Mouse (Mus musculus) T-helper 2 cell (primary cell): ENCODE results near the gene Il4.

Source experiments
- in situ Hi-C: fragments of 300-600 bp; cut with MboI, MseI; formaldehyde crosslinking; loops from one replicate; pipeline ENCODE4 v1.15.1; 2025; ENCODE audit warnings: high pct_unique_total_duplicates

Il4 gene

DNA sequence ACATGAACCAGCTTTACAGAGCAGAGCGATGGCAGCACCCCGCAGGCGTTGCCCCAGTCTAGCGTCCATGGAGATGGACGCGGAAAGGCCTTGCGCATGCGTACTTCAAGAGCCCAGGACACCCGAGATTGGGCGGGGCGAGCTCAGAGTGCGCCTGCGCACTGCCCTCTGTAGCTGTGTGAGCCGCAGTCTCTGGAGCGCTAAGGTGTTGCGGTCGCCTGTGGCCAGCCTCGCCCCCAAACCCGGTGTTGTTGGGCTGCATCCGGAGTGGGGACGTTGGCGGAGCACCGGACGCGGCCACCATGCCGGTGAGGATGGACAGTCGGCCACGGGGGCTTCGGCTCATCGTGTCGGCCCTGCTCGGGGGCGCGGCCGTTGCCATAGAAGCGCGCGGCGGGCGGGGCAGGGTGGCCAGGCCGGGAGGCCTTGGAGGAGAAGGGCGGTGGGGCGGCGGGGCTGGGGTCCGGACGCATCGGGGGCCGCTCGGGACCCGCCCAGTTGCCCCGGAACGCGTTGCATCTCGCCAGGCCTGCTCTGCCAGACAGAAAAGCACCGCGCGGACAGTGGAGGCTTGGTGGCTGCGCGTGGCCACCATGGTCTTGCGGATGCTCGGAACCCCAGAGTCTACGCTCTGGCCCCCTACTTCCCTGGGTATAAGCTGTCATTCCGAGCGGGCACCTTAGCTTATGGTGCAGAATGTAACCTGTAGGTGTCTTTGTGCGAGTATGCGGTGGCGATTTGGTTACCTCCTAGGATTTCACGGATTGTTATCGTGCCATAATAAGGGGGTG is 51.0 kb downstream of the Il4 start, which contains the start of gene Kif3a:
Gene Kif3a, plus strand, starts transcription at position 156 of the 791 bp plus-strand sequence.
- in situ Hi-C loops: no loop called here

GRCm38 (mm10) chr11:53566646-53567045 is 51.8 kb downstream of the Il4 start:
- in situ Hi-C loops: no loop called here

GRCm38 (mm10) chr11:53561986-53562385 is 56.5 kb downstream of the Il4 start:
- in situ Hi-C loops: no loop called here

GRCm38 (mm10) chr11:53559980-53560379 is 58.5 kb downstream of the Il4 start:
- in situ Hi-C loops: loop anchor here (5.0 kb wide), 1 partner anchor 472 kb away; no protein-coding TSS in a partner anchor

DNA sequence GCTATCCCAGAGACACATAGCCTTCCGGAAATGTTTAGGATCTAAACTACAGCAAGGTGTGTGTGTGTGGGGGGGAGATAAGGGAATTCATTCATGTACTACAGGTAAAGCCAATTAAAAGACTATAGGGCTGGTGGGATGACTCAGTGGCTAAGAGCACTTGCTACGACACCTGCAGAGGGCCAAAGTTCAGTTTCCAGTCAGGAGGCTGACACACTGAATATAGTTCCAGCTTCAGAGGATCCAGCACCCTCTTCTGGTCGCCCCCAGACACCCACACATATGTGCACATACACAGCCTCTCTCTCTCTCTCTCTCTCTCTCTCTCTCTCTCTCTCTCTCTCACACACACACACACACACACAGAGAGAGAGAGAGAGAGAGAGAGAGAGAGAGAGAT is 60.5 kb downstream of the Il4 start:
- in situ Hi-C loops: loop anchor here (5.0 kb wide), 1 partner anchor 474 kb away; no protein-coding TSS in a partner anchor

- in situ Hi-C loops: loop anchor here (5.0 kb wide), 1 partner anchor 476 kb away; no protein-coding TSS in a partner anchor
Measured at GRCm38 (mm10) chr11:53556529-53556928, 61.9 kb downstream of the Il4 start.
